In the genomic region with DNA sequence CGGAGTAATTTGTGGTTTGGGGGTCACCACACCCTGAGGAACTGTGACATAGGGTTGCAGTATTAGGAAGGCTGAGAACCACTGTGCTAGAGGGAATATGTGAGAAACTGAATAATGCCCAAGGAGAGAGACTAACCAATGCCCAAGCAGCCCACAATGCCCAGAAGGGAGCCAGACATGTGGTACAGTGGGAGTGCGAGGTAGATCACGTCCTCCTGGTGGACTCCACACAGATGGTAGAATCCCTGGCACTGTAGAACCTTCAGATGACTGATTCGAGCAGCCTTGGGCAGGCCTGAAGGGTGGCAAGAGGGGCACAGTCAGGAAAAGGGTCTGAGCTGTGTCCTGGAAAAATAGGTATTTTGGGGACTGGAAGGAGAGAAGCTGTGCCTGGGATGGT, we compare ENCODE assay signal across 7 mouse cellular contexts. TPM values are rescaled to one million over a fixed set of nuclear protein-coding genes. Genes with fewer than 3 reads are reported as not detected.
DNase-seq lines count a peak whose midpoint lies in the region; ATAC-seq and TF ChIP-seq lines count a peak whose summit lies in the region.

No protein-coding gene starts in this region.

- peak overlapping the region; percentile 84; the same call in 1 of the 2 replicates for H3K27ac ChIP-seq in layer of hippocampus, adult 2 months
- H3K27ac ChIP-seq in forebrain, embryonic 12.5 days, result 0 out of 2 replicates have a peak overlapping the region, but pooled peaks have one; percentile 89
- no peak overlapping the region for H3K27ac ChIP-seq in intestine, embryonic 15.5 days
- H3K27ac ChIP-seq in neural tube, embryonic 14.5 days (ENCODE audit: low read depth, low read length), result no peak overlapping the region
- no peak overlapping the region for H3K27ac ChIP-seq in left cerebral cortex, adult 2 months

- WGBS in forebrain, embryonic 12.5 days, result 84% methylated on average over 4 of the region's 4 CpGs
- WGBS in intestine, embryonic 15.5 days, result 84% methylated on average over 4 of the region's 4 CpGs
- 77% methylated on average over 4 of the region's 4 CpGs for WGBS in neural tube, embryonic 14.5 days

- H3K9me3 ChIP-seq in forebrain, embryonic 12.5 days, result no peaks in the 10 kb centered on the region
- H3K9me3 ChIP-seq in intestine, embryonic 15.5 days, result no peaks in the 10 kb centered on the region
- no peaks in the 10 kb centered on the region for H3K9me3 ChIP-seq in neural tube, embryonic 14.5 days (ENCODE audit: control insufficient read depth, low read length)

- no peak for TF ChIP-seq CTCF in layer of hippocampus, adult 2 months (conservative IDR thresholded peaks at IDR 0.05)
- no peak for TF ChIP-seq CTCF in left cerebral cortex, adult 2 months (IDR thresholded peaks at IDR 0.05)

- 0 out of 2 replicates have a peak, but pooled peaks cover 9% of the 10 kb centered on the region for H3K27me3 ChIP-seq in forebrain, embryonic 12.5 days
- no peaks in the 10 kb centered on the region for H3K27me3 ChIP-seq in intestine, embryonic 15.5 days (replicated peaks)
- no peaks in the 10 kb centered on the region for H3K27me3 ChIP-seq in neural tube, embryonic 14.5 days (ENCODE audit: control insufficient read depth, insufficient read depth, low read length)

- H3K36me3 ChIP-seq in forebrain, embryonic 12.5 days (replicated peaks), result peaks cover 34% of the 10 kb centered on the region
- H3K36me3 ChIP-seq in intestine, embryonic 15.5 days, result peaks cover 19% of the 10 kb centered on the region
- peaks cover 22% of the 10 kb centered on the region for H3K36me3 ChIP-seq in neural tube, embryonic 14.5 days (ENCODE audit: control insufficient read depth, insufficient read depth, low read length)

- DNase-seq in layer of hippocampus, adult 2 months (ENCODE audit: low spot score in 2 of 2), result no peak
- no peak for DNase-seq in layer of hippocampus, adult 9-11 months
- DNase-seq in left cerebral cortex, adult 2 months (ENCODE audit: extremely low spot score in 1 of 2, low spot score in 2 of 2), result no peak
- no peak for DNase-seq in urinary bladder, postnatal 4 days (ENCODE audit: low spot score in 2 of 2)

- H3K9ac ChIP-seq in forebrain, embryonic 12.5 days, result peak overlapping the region; percentile 74; the same call in 1 of the 2 replicates
- H3K9ac ChIP-seq in intestine, embryonic 15.5 days, result no peak overlapping the region
- peak overlapping the region; percentile 94 for H3K9ac ChIP-seq in neural tube, embryonic 14.5 days (replicated peaks; ENCODE audit: low read depth, low read length)

- peaks cover 31% of the 10 kb centered on the region for H3K4me1 ChIP-seq in forebrain, embryonic 12.5 days
- H3K4me1 ChIP-seq in intestine, embryonic 15.5 days (replicated peaks), result peaks cover 32% of the 10 kb centered on the region
- peaks cover 29% of the 10 kb centered on the region for H3K4me1 ChIP-seq in neural tube, embryonic 14.5 days (ENCODE audit: control insufficient read depth, insufficient read depth, low read length)

- peak overlapping the region; percentile 95 for H3K4me2 ChIP-seq in forebrain, embryonic 12.5 days
- peak overlapping the region; percentile 98 for H3K4me2 ChIP-seq in intestine, embryonic 15.5 days (replicated peaks)
- H3K4me2 ChIP-seq in neural tube, embryonic 14.5 days (ENCODE audit: low read depth, low read length), result peak overlapping the region; percentile 90

- peak overlapping the region; percentile 69 for H3K4me3 ChIP-seq in layer of hippocampus, adult 2 months
- H3K4me3 ChIP-seq in forebrain, embryonic 12.5 days (replicated peaks), result peak overlapping the region; percentile 64; the same call in 1 of the 2 replicates
- H3K4me3 ChIP-seq in intestine, embryonic 15.5 days (replicated peaks), result peak overlapping the region; percentile 53; the same call in 1 of the 2 replicates
- H3K4me3 ChIP-seq in neural tube, embryonic 14.5 days (ENCODE audit: low read depth, low read length), result peak overlapping the region; percentile 73
- H3K4me3 ChIP-seq in left cerebral cortex, adult 2 months, result no peak overlapping the region; the same call in 1 of the 2 replicates

- intact Hi-C loops in left cerebral cortex, adult 2 months (cut with DNase I), result loop anchor here (5.0 kb wide), 1 partner anchor 871 kb away; no protein-coding TSS in a partner anchor

- no peak for ATAC-seq in forebrain, embryonic 12.5 days (ENCODE audit: low FRiP score)
- ATAC-seq in intestine, embryonic 15.5 days, result no peak
- ATAC-seq in neural tube, embryonic 14.5 days (ENCODE audit: low read depth), result no peak

RNA-seq across cellular contexts. Expression of gene Slc27a3, which starts 1.5 kb away (rescaled TPM):
- total RNA-seq in layer of hippocampus, adult 2 months (2021), result 10 to 100 TPM; 15.0 to 17.2 TPM
- polyA plus RNA-seq in forebrain, embryonic 12.5 days (2016; fragmentation: Nextera tagmentation; extraction: Ambion mirVana), result 14.7 and 18.3 TPM in 2 replicates
- polyA plus RNA-seq in intestine, embryonic 15.5 days (2015; fragmentation: Nextera tagmentation; extraction: Ambion mirVana), result 10.6 and 12.4 TPM in 2 replicates
- polyA plus RNA-seq in neural tube, embryonic 14.5 days (2014; fragmentation: Nextera tagmentation; extraction: Ambion mirVana), result 21.3 and 21.7 TPM in 2 replicates
- 1 to 10 TPM; 8.1 to 8.3 TPM for total RNA-seq in left cerebral cortex, adult 2 months (2021)

RNA-seq across cellular contexts. Expression of gene Ints3, which starts 45.2 kb away (rescaled TPM):
- 10 to 100 TPM; 74.1 to 75.4 TPM for total RNA-seq in layer of hippocampus, adult 2 months (2021)
- polyA plus RNA-seq in forebrain, embryonic 12.5 days (2016; fragmentation: Nextera tagmentation; extraction: Ambion mirVana), result 42.8 and 45.1 TPM in 2 replicates
- polyA plus RNA-seq in intestine, embryonic 15.5 days (2015; fragmentation: Nextera tagmentation; extraction: Ambion mirVana), result 28.6 and 29.8 TPM in 2 replicates
- 30.1 and 35.2 TPM in 2 replicates for polyA plus RNA-seq in neural tube, embryonic 14.5 days (2014; fragmentation: Nextera tagmentation; extraction: Ambion mirVana)
- total RNA-seq in left cerebral cortex, adult 2 months (2021), result 10 to 100 TPM; 62.1 to 65.7 TPM

Comparison
In these comparisons a context has a peak if more than half of its experiments do, and no peak if none do; other contexts are left out.
1. H3K27ac ChIP-seq: peak in layer of hippocampus, adult 2 months (single experiment) and forebrain, embryonic 12.5 days (single experiment); none in intestine, embryonic 15.5 days (single experiment), neural tube, embryonic 14.5 days (single experiment) and left cerebral cortex, adult 2 months (single experiment).
2. Peak in every context shown above with its lines, with median percentiles within 50 percentile points of each other: H3K4me2 ChIP-seq.